Mouse (Mus musculus): ENCODE results near the gene Kcnc4. TPM values are rescaled to one million over a fixed set of nuclear protein-coding genes. Genes with fewer than 3 reads are reported as not detected.

Gene Kcnc4
- polyA plus RNA-seq, 1 experiment from 2014 or later = 0.14 TPM

DNA sequence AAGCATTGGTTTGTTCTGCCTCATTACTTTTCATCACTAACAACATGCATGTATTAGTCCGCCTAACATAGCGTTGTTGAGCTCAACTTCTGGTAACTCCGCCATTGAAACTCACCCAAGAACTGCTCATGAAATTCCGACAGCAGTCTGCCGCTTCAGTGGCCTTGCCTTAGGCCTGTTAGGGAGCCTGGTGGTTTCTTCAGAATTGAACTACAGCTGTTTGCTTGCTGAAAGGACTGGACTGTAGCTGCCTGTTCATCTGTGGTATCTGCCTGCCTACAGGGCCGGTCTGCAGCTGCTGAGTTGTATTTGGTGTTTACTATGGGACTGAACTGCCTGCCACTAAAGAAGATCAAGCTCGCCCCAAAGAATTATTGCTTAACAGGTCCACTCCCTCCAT lies 58.0 kb downstream of the Kcnc4 start:
- WGBS = 93% methylated on average over 7 of the region's 7 CpGs

DNA sequence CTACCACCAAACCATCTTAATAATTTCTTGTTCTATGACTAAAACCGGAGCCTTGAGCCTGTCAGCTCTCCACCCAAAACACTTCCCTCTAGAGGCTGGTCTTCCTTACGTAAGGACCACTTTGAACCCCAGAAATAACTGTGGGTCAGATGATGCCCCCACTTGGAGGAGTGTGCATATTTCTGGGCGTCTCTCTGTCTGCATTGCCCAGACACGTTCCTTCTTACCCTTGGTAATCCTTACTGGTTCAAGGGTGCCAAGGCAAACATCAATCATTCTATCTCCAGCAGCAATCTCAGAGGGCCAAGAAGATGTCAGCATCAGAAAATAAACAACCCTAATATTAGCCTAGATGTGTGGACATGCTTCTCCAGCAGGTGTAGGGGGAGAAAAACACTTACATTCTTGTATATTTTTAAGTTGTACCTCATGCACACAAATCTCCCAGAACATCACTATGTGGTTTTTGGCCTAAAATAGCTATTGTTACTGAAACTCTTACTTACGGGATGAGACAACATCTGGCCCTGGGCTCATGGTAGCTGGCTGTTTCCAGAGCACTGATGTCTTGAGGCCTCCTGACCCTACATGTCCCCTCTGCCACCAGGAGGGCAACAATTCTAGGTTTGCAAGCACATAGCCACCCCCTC lies 59.2 kb downstream of the Kcnc4 start:
- H3K4me1 ChIP-seq (ENCODE audit: control insufficient read depth, insufficient read depth, low read length) = no peaks in the 10 kb centered on the region
- H3K27me3 ChIP-seq (ENCODE audit: control insufficient read depth, insufficient read depth, low read length) = no peaks in the 10 kb centered on the region
- DNase-seq (ENCODE audit: low spot score) (no peak), ATAC-seq (replicated peaks; ENCODE audit: insufficient number of reproducible peaks, low FRiP score, low TSS enrichment, low read depth) (no peak)
- H3K27ac ChIP-seq (replicated peaks; ENCODE audit: low read depth, low read length) = no peak overlapping the region
- no peak overlapping the region for H3K4me2 ChIP-seq (ENCODE audit: low read depth, low read length)
- no peaks in the 10 kb centered on the region for H3K36me3 ChIP-seq (replicated peaks; ENCODE audit: control insufficient read depth, insufficient read depth, low read depth, low read length)
- no peak overlapping the region for H3K4me3 ChIP-seq (ENCODE audit: low read depth, low read length)
- 82% methylated on average over 5 of the region's 5 CpGs for WGBS
- no peak overlapping the region for H3K9ac ChIP-seq (replicated peaks; ENCODE audit: low read length)
- no peaks in the 10 kb centered on the region for H3K9me3 ChIP-seq (replicated peaks; ENCODE audit: control insufficient read depth, low read length)

More for the DNA sequence above, 58.0 kb downstream of the Kcnc4 start:
- Histone ChIP-seq H3K4me3 (ENCODE audit: low read depth, low read length) (no peak overlapping the region), H3K9ac (replicated peaks; ENCODE audit: low read length) (no peak overlapping the region), H3K4me1 (ENCODE audit: control insufficient read depth, insufficient read depth, low read length) (no peaks in the 10 kb centered on the region), H3K4me2 (ENCODE audit: low read depth, low read length) (no peak overlapping the region), H3K27ac (replicated peaks; ENCODE audit: low read depth, low read length) (no peak overlapping the region), H3K36me3 (replicated peaks; ENCODE audit: control insufficient read depth, insufficient read depth, low read depth, low read length) (no peaks in the 10 kb centered on the region), H3K9me3 (replicated peaks; ENCODE audit: control insufficient read depth, low read length) (no peaks in the 10 kb centered on the region), H3K27me3 (ENCODE audit: control insufficient read depth, insufficient read depth, low read length) (no peaks in the 10 kb centered on the region)
- DNase-seq (ENCODE audit: low spot score) (no peak), ATAC-seq (replicated peaks; ENCODE audit: insufficient number of reproducible peaks, low FRiP score, low TSS enrichment, low read depth) (no peak)

DNA sequence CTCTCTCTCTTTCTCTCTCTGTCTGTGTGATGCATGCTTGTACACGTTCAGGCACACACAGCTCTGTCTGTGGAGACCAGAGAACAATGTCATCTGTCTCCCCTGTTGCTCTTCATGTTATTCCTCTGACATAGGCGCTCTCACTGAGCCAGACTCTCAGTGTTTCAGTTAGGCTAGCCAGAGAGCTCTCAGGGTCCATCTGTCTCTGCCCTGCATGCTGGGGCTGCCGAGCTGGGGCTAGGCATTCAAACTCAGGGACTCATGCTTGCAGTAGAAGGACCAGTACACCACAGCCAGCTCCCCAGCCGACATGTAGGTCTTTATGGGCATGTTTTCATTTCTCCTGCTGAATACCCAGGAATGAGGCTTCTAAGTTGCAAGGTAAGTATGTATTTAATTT lies 68.2 kb downstream of the Kcnc4 start:
- no peak overlapping the region for H3K9ac ChIP-seq (replicated peaks; ENCODE audit: low read length)
- no peak for ATAC-seq (replicated peaks; ENCODE audit: insufficient number of reproducible peaks, low FRiP score, low TSS enrichment, low read depth)
- WGBS = 57% methylated on average over 4 of the region's 4 CpGs
- H3K4me3 ChIP-seq (ENCODE audit: low read depth, low read length) = no peak overlapping the region
- H3K4me2 ChIP-seq (ENCODE audit: low read depth, low read length) = no peak overlapping the region
- DNase-seq (ENCODE audit: low spot score) = no peak
- H3K9me3 ChIP-seq (replicated peaks; ENCODE audit: control insufficient read depth, low read length) = no peaks in the 10 kb centered on the region
- H3K27me3 ChIP-seq (ENCODE audit: control insufficient read depth, insufficient read depth, low read length) = no peaks in the 10 kb centered on the region
- no peaks in the 10 kb centered on the region for H3K4me1 ChIP-seq (ENCODE audit: control insufficient read depth, insufficient read depth, low read length)
- H3K27ac ChIP-seq (replicated peaks; ENCODE audit: low read depth, low read length) = no peak overlapping the region
- no peaks in the 10 kb centered on the region for H3K36me3 ChIP-seq (replicated peaks; ENCODE audit: control insufficient read depth, insufficient read depth, low read depth, low read length)

Other genes with a start within 250 kb of the Kcnc4 start
- gene Cym, start 237.8 kb downstream of the Kcnc4 start, polyA plus RNA-seq (2014; fragmentation: Nextera tagmentation; extraction: Ambion mirVana) = not detected in 2 replicates
- gene A630076J17Rik, start 228.9 kb downstream of the Kcnc4 start, polyA plus RNA-seq (2014; fragmentation: Nextera tagmentation; extraction: Ambion mirVana) = 0.25 TPM in 1 of 2 replicates, not detected in the other
- 0.15 TPM in 1 of 2 replicates, not detected in the other for gene Prok1, start 219.8 kb downstream of the Kcnc4 start, polyA plus RNA-seq (2014; fragmentation: Nextera tagmentation; extraction: Ambion mirVana)
- gene Lamtor5, start 180.7 kb downstream of the Kcnc4 start, polyA plus RNA-seq (2014; fragmentation: Nextera tagmentation; extraction: Ambion mirVana) = 186 and 191 TPM in 2 replicates
- gene Slc16a4, start 168.3 kb downstream of the Kcnc4 start, polyA plus RNA-seq (2014; fragmentation: Nextera tagmentation; extraction: Ambion mirVana) = 2.1 and 3.4 TPM in 2 replicates
- gene Rbm15, start 125.9 kb downstream of the Kcnc4 start, polyA plus RNA-seq (2014; fragmentation: Nextera tagmentation; extraction: Ambion mirVana) = 19.0 and 20.6 TPM in 2 replicates
- gene Slc6a17, start 58.5 kb upstream of the Kcnc4 start, polyA plus RNA-seq (2014; fragmentation: Nextera tagmentation; extraction: Ambion mirVana) = 2.9 and 5.8 TPM in 2 replicates
- gene Ubl4b, start 95.5 kb upstream of the Kcnc4 start, polyA plus RNA-seq (2014; fragmentation: Nextera tagmentation; extraction: Ambion mirVana) = 0.15 and 0.79 TPM in 2 replicates
- gene Alx3, start 135.5 kb upstream of the Kcnc4 start, polyA plus RNA-seq (2014; fragmentation: Nextera tagmentation; extraction: Ambion mirVana) = 34.3 and 39.6 TPM in 2 replicates
- gene Gm10961, start 171.8 kb upstream of the Kcnc4 start, polyA plus RNA-seq (2014; fragmentation: Nextera tagmentation; extraction: Ambion mirVana) = not detected in 2 replicates
- gene Strip1, start 172.1 kb upstream of the Kcnc4 start, polyA plus RNA-seq (2014; fragmentation: Nextera tagmentation; extraction: Ambion mirVana) = 75.0 and 80.1 TPM in 2 replicates
- 108 and 122 TPM in 2 replicates for gene Ahcyl1, start 237.0 kb upstream of the Kcnc4 start, polyA plus RNA-seq (2014; fragmentation: Nextera tagmentation; extraction: Ambion mirVana)